Mouse (Mus musculus) megakaryocyte-erythroid progenitor cell, adult 5-6 weeks (primary cell): ENCODE data around the gene Mapk3. TPM values are rescaled to one million over a fixed set of nuclear protein-coding genes. Genes with fewer than 3 reads are reported as not detected.
"Not testable (repeated sequence)": the region's sequence is repeated elsewhere in the genome, so short reads cannot be mapped to it uniquely, and the experiment has no call there.

Source experiments
- ATAC-seq: replicated peaks from 2 replicates; pipeline ENCODE4 v1.8.0; 2016; ENCODE audit warnings: mild to moderate bottlenecking, inconsistent platforms; ENCODE audit not compliant: severe bottlenecking, poor library complexity, low FRiP score, low TSS enrichment
- total RNA-seq, 2 experiments: library from RNA; stranded (forward) in 1 of 2; stranded (reverse) in 1 of 2; fragments of 200-1000, 215-1000 nt in 1 of 2; fragments of >200 nt in 1 of 2; fragmentation: Nextera tagmentation in 1 of 2; gene quantifications; 2 replicates each; pipeline ENCODE4 v1.2.3; 2014 to 2017

Gene Mapk3
- total RNA-seq (2014; fragmentation: Nextera tagmentation): 41.0 and 45.1 TPM in 2 replicates
- 17.5 and 20.1 TPM in 2 replicates for total RNA-seq (2017)

DNA sequence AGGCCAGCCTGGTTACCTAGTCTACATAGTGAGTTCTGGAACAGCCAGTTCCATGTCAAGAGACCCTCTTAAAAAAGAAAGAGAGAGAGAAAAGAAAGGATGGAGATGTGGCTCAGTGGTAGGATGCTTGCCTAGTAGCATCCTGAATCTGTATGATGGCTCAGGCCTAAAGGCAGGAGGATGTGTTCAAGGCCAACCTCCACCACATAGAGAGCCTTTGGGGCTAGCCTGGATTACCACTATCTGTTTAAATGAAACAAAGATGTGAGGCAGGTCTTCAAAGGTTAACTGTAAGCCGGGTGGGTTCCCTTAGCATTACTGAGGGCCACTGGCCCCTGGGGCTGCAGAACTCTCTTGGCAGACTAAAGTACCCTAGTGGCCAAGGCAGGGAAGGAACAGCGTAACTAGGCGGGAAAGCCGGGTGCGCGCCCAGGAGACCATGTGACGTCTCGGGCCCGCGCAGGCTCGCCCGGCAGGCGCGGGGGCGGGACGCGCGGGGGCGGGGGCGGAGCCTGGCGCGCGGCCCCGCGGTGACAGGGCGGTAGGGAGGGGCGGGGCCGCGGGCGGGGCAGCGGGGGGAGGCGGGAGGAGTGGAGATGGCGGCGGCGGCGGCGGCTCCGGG lies at the start of gene Mapk3:
TSS of gene Mapk3 (plus strand) at position 552 of the 622 bp plus-strand sequence.
- peak; percentile 74 for ATAC-seq

DNA sequence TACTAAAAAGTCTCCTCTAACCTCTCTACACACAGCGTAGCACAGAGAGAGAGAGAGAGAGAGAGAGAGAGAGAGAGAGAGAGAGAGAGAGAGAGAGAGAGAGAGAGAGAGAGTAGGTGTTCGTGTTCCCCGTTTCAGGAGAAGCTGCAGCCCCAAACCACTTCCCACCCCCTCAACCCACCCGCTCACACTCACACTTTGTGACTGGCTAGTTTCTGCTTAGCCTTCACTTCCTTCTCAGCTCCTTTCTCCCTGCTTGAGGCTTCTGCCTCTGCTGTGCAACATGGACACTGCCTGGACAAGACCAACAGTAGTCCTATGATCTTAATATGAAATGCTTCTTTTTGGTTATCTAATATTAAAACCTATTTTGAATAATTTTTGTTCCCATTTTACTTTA lies 49.1 kb upstream of the Mapk3 start:
- no peak for ATAC-seq

DNA sequence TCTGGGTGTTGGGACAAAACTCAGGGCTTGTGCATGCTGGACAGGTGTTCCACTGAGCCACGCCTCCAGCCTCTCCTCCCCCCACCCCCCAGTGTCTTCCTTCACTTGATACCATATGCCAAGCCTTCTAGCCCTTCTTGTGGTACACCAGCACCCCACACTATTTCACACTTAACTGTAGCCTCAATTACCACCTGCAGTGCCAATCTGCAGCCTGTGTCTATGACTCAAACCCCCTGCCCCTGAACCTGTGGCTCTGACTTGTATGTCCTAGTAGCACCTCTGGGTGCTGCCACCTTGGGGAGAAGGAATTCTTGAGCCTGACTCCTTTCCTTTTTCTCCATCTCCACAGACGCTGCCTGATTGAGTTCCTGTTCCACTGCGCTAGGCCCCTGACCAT lies 47.5 kb upstream of the Mapk3 start:
- ATAC-seq: no peak

DNA sequence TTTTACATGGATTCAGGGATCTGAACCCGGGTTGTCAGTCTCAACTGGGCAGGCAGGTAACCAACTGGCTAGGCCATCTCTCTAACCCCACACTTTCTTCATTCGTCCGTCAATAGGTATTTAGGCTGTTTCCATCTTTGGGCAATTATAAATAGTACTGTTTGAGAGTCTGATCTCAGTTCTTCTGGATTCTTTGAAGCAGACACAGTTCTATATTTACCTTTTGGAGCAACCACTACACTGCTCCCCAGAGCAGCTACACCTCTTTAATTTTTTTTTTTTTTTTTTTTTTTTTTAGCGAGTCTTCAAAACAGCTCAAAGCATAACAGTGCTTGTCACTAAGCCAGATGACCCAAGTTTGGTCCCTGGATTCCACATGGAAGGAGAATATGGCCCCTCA lies 43.7 kb upstream of the Mapk3 start:
- no peak for ATAC-seq

DNA sequence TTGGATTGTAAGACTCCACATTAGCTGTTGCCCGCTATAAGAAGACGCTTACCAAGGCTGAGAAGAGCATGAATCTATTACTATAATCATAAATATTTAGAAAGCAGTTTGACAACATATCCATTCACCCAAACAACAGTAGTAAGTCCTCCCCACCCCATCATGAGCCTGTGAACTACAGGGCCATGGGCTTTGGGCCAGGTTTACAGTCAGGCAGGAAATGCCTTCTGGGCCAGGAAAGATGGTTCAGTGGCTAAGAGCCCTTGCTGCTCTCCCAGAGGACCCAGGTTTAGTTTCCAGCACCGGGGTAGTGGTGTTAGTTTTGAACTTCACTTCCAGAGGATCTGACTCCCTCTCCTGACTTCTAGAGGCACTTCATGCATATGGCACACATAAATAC lies 41.8 kb upstream of the Mapk3 start:
- ATAC-seq: no peak

DNA sequence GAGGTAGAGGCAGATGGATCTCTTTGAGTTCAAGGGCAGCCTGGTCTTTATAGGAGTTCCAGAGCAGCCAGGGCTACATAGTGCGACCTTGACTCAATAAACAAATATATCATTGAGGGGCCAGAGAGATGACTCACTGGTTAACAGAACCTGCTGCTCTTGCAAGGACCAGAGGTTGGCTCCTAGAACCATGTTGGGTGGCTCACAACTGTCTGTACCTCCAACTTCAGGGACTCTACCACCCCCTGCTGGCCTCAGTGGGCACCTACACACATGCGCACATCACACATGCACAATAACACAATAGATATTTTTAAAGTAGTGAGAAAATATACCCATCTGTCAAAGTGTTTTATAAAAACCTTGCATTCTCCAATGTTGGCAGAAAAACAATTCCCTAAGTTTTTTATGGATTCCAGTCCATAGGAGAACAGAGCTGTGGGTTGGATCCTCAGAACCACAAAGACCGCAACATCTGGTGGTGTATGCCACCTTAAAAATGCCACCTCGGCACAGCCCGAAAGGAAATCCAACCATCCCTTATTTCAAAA lies 40.5 kb upstream of the Mapk3 start:
- ATAC-seq: no peak

DNA sequence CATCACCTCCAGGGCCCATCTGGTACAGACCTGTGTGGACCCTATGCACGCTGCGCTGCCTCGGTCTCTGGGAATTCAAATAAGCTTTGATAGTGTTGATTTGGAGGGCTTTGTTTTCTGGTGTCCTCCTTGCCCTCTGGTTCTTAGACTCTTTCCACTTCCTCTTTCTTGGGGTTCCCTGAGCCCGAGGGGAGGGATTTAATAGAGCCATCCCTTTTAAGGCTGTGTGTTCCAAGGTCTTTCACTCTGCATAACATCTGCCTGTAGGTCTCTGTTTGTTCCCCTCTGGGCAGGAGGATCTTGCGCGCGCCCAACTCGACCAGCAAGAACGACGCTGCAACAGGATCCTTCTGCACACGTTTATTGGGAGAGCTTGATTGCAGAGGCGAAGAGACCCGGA lies 37.8 kb upstream of the Mapk3 start:
- ATAC-seq: no peak

DNA sequence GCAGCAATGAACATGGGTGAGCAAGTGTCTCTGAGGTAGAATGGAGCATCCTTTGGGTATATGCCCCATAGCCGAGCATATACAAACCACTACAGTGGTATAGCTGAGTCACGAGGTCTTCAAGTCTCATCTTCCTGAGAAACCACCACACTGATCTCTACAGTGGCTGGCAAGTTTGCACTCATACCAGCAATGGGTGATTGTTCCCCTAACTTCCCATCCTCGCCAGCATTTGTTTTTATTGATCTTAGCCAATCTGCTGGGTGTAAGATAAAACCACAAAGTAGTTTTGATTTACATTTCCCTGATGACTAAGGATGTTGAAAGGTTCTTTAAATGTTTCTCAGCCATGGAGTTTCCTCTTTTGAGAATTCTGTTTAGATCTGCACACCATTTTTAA lies 34.3 kb upstream of the Mapk3 start:
- no peak for ATAC-seq

DNA sequence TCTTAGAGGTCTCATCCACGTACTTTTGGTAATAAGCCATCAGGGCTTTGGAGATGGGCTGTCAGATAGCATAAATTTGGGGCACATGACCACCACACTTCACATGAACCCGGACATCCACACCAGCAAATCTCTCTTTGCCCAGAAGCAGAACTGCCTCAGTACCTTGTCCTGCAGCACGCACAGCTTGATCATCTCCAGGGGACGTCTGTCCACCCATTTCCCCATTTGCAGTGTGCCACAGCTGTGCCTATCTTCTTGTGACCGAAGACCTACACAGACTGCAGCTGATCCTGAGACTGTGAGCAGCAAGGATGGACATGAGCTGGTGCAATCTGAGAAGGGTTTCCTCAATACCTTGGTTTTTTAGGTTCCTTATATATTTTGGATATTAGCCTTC lies 33.7 kb upstream of the Mapk3 start:
- no peak for ATAC-seq

DNA sequence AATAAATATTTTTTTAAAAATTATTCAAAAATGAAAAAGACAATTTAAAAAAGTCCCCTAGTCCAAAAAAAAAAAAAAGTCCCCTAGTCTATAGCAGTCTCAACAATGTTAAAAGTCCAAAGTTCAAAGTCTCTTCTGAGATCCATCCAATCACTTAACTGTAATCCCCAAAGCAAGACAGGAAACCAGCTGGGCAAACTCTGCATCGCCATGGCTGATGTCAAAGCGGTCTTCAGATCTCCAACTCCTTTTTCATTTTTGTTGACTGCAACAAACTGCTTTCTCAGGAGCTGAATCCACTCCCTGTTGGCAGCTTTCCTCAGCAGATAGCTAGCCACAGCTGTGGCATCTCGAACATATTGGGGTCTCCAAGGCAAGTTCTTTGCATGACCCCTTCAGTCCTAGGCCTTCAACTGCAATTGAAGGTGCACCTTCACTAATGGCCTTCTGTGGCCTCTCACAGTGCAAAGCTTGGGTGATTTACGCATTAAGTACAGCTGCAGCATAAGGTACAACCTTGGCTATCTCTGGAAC lies 29.1 kb upstream of the Mapk3 start:
- not testable (repeated sequence) for ATAC-seq

DNA sequence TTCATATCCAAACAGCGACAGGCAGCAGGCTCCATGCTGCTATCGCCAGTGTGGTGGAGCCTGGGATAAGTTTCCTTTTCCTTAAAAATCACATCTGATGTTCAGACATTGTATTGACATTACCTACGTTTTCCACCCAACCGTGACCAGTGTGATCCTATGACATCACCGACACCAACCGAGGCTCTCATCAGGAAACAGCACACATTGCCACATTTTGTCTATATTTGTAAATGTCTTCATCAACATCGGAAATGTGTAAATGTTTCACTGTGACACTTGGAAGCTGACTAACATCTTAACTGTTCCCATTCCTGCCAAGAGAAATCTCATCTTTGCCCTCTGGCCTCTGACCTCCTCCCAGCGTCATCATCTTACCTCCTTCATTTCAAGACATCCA lies 23.3 kb upstream of the Mapk3 start:
- ATAC-seq: no peak

DNA sequence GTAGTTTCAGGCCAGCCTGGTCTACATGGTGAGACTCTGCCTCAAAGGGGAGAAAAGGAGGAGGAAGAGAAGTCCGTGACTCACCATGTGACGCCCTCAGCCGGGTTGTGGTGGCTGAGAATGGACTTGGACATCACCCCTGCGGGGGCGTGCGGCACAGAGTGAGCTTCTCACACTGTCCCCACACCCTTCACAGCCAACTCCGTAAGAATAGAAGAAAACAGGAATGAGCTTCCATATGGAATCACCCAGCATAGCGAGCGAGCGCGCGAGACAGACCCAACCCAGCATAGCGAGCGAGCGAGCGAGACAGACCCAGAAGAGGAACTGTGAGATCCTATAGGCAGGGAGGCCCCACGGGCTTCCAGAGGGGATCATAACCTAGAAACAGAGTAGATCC lies 19.9 kb upstream of the Mapk3 start:
- no peak for ATAC-seq

DNA sequence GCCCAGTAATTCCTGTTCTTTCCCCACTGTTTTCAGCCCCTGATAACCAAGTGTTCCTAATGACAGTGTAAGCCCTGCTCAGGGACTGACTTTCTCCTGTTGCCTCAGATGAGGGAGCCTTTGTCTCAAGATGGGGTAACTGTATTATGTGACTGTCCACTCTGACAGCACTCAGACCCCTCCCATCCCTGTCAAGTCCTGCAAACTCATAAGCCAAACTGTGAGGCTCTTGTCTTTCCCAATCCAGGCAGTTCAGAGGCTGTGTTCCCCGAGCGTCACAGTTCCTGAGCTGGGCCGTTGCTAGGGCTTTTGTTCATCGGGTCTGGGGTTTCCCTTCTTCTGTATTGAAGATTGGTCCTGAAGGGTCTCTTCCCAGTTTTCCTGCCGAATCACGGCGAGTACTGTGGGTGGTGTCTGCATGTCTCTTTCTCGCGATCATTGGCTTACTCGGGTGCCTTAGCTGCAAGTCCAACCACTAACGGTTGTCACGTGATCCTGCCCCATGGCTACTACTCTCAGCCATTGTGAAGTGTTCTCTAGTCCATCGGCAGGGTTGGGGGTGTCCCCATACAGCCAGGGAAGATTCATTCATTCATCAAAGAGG lies 19.2 kb upstream of the Mapk3 start:
- ATAC-seq: no peak

DNA sequence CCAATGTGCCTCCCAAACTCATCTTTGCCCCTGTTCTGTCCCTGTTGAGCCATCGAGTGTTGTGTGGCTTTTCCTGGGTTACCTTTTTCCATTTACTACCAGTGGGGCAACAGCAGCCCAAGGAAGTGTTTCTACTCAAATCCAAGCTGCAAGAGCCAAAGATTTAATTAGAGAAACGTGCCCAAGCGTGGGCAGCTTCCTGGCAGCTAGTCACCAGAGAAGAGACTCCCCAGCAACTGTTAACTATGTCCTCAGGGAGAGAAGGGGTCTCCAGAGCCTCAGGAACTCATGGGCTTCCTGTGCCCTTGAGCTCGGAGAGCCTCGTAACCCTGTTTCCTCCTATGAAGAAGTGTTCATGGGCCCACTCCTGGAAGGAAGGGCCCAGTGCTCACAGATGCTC lies 18.4 kb upstream of the Mapk3 start:
- ATAC-seq: no peak

DNA sequence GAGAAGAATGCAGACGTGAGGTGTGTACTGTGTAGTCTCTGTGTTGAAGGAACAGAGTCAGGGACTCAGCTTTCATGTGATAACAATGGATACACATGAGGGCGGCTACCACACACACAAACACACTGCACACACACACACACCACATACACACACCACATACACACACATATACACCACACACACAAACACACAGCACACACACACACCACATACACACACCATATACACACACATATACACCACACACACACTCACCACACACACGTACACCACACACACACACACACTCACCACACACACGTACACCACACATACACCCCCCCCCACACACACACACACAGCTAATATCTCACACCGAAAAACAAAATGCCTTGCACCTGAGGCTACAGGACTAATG lies 17.9 kb upstream of the Mapk3 start:
- no peak for ATAC-seq

DNA sequence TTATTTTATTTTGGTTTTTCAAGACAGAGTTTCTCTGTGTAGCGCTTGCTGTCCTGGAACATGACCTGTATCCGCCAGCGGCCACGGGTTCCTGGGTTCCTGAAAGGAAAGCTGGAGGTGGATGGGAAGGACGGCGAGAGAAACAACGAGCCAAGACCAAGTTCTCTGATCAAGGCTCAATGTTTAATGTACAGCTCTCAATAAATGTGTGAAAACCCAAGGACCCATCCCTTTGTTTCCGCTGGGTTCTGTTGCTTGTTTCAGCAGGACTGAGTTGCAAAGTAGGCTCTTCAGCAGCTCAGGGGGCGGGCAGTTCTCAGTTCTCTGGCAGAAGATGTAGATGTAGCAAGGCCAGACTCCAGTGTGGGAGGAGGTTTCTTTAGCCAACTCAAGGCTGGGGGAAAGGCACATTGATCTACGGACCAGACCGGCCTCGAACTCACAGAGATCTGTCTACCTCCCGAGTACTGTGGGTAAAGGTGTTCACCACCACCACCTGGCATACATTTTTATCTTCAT lies 17.4 kb upstream of the Mapk3 start:
- no peak for ATAC-seq

DNA sequence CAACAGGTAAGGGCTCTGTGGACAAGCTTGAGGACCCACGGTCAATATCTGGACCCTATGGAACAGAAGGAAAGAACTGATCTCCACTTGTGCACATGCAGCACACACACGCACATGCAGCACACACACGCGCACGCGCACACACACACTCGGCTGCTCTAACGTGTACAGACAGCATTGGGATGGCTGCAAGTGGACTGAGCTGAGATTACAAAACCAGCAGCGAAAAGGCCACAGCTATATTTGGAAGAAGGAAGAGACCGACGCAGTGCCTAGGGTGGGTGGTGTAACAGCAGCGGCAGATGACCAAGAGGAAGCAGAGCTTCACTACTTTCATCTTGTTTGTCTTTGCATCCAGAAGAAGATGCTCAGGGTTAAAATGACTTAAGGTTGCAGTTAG lies 13.3 kb upstream of the Mapk3 start:
- no peak; the same call in 1 of the 2 replicates for ATAC-seq

DNA sequence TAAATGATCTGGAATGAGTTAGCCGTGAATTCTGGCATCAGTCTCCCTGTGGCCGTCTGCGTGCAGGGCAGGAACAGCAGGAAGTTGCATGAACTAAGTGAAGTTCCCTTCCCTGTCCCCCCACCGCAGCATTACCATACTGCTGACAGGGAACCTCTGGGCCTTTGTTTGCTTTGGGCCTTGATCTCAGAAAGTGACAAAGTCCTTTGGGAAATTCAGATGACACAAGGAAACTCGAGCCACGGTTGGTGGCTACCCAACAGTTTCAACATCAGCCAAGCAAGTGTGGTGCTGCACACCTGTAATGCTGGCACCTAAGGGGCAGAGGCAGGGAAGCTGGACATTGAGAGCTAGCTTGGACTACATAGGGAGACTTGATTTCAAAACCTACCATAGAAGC lies 12.6 kb upstream of the Mapk3 start:
- no peak for ATAC-seq

DNA sequence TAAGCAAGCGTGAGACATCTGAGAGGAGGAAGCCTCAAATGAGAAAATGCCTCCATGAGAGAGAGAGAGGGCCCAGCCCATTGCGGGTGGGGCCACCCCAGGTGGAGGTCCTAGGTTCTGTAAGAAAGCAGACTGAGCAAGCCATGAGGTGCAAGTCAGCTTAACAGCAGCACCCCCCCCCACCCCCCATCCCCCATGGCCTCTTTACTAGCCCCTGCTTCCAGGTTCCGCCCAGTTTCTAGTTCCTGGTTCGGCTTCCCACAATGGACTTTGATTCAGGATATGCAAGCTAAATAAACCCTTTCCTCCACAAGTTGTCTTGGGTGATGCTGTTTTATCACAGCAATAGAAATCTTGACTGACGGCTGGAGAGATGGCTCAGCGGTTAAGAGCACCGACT lies 10.6 kb upstream of the Mapk3 start:
- ATAC-seq: no peak

DNA sequence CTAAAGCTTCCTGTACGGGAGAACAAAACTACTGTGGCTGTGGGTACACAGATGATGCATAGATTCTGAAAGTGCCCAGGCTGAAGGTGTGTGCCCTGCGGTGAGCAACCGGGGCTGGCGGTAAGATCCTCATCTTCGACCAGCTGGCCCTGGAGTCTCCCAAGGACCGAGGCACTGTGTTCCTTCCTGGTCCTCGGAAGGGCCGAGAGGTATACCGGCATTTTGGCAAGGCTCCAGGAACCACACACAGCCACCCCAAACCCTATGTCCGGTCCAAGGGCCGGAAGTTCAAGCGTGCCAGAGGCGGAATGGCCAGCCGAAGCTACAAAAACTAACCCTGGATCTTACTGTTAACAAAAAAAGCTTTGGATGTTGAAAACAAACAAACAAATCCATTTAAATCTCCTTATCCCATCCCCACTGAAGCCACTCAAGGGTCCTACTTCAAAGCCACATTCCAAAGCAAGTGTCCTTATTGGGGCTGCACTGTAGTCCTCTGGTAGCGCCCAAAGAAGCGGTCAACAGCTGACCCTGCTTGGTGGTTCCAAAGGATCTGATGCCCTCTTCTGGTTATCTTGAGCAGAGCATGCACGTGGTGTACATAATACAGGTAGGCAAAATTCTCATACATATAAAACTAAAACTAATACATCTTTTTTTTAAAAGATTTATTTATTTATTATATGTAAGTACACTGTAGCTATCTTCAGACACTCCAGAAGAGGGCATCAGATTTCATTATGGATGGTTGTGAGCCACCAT lies 9.6 kb upstream of the Mapk3 start:
- no peak for ATAC-seq
